Mouse (Mus musculus) urinary bladder, postnatal 14 days (tissue): ENCODE measurements around the gene Pradc1.
"Not testable (repeated sequence)": the region's sequence is repeated elsewhere in the genome, so short reads cannot be mapped to it uniquely, and the experiment has no call there.

Source experiments
- DNase-seq: peaks from one replicate; pipeline ENCODE4 v3.0.0; 2021; ENCODE audit warnings: low spot score

The Pradc1 gene

DNA sequence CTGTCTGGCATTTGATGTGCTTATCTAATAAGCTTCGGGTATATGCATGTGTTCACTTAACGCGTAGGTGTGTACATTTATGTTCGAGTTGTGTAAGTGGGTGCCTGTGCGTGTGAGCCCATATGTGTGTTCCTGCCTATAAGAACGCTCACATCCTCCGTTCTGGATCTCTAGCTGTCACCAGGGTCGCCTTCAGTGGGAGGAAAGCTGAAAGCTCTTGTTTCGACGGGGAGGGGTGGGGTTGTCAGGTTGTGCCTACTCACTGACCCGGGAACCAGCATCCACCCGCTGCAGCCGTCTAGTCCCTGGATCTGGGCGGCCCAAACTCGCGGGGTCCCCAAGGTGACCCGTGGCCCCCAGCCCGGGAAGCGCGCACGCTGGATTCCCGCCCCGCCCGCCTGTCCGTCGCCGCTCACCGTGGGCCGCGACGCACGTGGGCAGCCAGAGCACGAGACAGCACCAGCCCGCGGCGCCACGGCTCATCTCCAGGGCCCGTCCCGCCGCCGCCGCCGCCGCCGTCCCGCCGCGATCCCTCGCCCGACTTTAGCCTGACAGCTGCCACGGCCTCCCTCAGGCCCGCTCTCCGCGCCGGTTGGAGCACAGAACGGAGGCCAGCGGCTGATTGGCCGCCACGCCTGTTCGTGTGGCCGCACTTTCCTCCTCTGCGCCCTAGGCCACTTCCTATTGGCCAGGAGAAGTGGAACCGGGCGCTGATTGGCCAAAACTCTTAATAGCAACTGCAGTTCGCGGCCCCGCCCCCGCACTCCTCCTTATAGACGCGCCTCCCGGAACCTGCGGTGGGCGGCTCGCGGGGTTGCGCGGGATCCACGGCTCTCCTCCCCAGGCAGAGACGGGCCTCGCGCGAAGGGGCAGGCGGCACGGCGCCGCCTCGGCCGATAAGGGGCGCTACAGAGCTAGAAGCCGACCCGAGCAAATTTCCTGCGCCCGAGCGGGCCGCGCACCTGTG is 790 bp downstream of the Pradc1 start, which contains the start of gene Cct7:
Gene Cct7, plus strand, starts transcription at position 818 of the 967 bp plus-strand sequence.
- peak; percentile 99 for DNase-seq

DNA sequence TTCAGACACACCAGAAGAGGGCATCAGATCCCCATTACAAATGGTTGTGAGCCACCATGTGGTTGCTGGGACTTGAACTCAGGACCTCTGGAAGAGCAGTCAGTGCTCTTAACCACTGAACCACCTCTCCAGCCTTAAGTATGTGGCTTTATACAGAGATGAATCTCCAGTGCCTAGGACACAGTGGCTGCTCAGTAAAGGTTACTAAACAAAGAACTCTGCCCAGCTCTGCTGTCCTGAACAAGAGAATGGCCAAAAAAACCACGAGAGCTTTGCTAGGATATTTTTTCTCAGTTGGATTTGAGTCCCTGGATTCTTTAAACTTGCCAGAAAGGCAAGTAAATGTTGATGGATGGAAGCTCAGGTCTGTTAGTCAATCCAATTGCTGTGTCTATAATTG is 1.6 kb downstream of the Pradc1 start:
- not testable (repeated sequence) for DNase-seq

DNA sequence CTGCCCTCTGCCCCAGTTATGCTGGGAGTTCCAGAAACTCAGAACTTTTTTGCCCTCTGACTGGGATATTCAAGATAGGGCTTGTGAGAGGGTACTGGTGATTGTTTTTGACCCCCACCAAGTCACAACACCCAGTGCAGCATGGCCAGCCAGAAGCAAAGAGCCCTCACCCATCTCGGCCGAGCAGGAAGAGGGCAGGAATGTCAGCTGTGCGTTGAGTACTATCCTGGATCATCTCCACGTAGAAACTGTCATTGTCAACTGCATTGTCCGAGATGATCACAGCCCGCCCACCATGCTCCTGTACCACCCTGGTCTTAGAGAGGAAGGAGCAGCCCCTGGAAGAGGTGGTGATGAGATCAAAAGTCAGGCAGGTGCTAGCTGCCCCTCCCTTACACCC is 4.4 kb downstream of the Pradc1 start:
- DNase-seq = no peak

DNA sequence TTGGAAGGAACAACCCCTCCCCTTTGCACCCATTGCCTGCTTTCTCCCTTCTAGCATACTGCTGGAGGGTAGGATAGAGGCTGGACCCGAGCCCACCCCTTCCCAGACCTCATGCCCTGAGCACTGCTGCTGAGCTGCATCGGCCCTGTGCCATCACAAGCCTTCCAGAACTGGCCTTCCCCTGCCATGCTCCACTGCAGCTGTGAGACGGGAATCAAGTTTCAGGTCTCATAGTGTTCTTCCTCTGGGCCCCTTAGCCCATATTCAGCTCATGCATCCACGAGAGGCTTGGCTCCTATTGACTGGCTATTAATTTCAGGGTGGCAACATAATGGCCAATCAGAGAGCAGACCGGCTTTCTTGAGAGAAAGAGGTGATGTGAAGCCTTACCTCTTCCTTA is 6.5 kb downstream of the Pradc1 start:
- DNase-seq = no peak

DNA sequence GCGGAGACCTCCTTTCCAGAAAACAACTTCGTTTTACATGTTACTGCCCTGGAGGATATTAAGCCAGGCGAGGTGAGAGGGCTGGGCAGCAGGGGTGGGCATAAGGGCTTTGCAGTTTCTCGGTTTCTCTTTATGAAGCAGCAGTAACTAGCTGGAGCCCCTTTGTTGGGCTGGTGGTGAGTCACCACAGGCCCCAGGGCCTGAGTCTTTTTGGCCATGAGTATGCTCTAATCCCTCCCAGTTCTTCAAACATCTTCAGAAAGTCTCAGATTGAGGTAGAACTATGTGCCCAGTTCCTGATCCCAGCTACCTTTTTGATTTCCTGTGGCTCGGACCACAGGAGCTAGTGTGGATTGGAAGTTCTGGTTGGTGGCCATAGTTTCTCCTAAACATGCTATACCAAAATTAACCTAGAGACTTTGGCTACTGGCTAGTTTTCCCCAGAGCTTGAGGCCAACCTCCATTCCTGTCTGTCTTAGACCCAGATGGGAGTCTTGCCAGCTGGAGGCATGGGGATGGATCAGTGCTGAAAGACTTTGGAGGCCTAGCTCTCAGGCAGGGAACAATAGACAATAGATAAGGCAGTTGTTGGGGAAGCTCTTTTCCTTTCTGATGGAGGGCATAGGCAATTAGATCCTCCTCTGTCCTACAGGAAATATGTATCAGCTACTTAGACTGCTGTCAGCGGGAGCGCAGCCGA is 7.4 kb downstream of the Pradc1 start:
- no peak for DNase-seq

DNA sequence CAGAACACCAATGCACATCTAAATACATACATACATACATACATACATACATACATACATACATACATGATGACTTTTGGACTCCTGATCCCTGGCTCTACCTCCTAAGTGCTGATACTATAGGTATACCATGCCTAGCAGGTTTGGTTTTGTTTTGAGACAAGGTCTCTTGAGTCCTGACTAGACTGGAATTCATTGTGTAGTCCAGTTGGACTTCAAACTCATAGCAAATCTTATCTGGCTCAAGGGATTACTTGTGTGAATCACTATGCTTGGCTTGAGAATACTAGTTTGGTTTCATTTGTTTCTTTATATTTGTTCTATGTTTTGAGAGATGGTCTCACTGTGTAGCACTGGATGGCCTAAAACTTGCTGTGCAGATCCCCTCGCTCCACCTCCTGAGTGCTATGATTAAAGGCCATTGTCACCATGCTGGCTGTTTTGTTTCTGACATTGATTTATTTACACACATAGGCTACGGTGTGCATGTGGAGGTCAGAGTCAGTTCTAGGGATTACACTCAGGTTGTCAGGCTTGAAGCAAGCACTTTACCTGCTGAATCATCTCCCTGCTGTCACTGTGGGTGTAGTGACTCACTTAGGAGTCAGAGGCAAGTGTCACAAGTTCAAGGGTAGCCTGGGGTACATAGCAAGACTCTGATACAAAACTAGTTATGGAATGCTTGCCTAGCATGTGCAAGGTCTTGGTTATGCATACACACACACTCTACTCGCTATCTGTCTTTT is 8.1 kb downstream of the Pradc1 start:
- DNase-seq = no peak

DNA sequence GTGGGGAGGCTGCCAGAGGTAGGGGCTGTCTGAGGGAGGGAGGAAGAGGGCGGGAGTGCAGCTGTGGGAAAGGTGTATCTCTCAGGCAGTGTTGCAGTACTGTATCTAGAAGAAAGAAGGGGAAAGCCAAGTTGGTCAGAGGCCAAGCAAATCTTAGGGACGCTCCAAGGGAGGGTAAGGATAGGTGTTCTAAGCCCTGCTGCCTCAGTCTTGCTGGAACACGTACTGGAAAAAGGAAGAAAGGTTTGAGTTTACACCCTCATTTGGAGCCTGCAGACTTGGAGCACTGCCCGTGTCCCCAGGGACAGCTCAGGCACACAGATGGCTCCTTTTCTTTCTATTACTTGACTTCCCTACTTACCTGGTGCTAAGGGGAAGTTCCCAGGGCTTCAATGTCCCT is 10.6 kb downstream of the Pradc1 start:
- no peak for DNase-seq

DNA sequence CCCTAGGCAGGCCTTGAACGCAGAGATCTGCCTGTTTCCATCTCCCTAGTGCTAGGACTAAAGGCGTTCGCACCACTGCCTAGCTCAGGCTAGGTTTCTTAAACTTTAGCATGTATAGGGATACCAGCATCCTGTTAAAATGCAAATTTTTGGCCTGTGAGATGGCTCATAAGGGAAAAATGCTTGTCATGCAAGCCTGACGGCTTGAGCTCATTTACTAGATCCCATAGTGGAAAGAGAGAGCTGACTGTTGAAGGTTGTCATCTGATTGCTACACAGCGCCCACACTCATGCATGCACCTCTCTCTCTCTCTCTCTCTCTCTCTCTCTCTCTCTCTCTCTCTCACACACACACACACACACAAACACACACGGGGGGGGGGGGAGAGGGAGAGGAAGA is 15.1 kb downstream of the Pradc1 start:
- no peak for DNase-seq

DNA sequence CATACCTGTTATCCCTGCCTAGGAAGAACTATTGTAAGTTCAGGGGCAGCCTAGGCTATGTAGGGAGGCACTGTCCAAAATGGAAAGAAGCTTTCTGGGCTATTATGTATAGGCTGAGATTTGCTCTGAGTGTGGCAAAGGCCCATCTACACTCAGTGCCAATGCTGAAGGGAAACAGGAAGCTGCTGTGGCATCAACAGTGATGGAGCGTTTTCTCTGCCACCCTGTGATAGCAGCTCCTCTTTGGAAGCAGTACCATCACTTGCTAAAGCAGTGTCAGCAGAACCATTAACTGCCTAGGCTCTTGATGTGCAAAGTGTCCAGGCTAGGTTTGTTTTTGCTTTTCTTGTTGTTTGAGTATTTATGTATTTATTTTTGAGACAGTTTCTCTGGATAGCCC is 15.6 kb downstream of the Pradc1 start:
- DNase-seq = no peak

DNA sequence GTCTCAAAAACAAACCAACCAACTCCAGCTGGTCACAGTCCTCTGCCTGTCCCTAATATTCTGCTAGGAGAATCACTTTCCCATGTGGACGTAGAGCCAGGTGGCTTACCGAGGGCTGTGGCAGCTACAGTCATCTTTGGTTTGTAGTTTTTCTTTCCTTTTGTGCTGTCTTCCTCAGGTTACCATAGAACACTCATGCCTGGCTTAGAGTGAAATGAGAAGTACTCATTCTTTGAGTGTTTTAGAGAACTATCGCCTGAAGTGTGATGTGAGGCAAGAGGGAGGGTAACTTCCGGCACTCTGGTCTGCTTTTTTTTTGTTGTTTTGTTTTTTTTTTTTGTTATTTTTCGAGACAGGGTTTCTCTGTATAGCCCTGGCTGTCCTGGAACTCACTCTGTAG is 17.9 kb downstream of the Pradc1 start:
- no peak for DNase-seq

DNA sequence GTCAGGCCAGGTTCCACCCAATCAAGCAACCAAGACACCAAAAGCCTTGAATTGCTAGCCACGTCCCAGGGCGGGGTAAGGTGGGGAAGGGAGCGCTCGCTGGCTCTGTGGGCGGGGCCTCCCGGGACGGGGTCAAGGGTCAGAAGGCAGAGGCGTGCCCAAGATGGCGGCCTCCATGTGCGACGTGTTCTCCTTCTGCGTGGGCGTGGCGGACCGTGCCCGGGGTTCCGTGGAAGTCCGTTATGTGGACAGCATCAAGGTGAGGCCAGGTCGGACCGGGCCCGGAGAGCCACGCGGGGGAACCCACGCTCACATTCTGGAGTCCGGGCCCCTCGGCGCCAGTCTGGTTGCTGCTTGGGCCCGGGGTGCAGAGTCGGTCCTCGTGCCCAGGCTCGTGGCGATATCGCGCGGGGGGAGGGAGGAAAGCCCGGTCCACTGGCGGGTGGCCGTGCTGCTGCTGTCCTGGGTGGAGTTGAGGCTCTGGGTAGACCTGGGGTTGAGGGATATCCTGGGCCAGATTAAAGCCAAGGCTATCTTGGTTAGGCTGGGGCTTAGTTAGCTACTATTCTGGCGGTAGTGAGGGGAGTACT is 19.8 kb downstream of the Pradc1 start, which contains the start of gene Smyd5:
Gene Smyd5, plus strand, starts transcription at position 148 of the 590 bp plus-strand sequence.
- DNase-seq = peak; percentile 87

DNA sequence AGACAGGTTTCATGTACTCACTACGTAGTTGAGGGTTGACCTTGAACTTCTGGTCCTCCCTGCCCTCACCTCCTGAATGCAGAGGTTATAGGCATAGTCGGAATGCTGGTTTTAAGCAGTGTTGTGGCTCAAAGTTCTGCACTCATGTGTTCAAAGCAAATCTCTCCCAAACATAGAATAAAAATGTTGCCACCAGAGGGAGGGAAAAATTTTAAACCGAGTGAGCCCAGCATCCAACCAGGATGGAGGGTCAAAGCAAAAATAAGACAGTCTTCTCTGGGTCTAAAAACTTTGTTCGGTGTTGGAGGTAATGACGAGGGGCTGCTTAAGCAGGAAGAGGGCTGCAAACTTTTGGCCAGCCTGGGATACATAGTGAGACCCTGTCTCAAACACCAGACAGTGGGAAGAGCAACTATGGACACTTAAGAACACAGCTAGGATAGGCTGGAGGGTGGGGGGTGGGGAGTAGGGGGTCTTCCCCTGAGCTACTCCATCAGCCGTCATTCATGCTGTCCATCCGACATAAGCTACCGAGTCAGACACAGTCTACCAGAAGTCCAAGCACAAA is 20.4 kb downstream of the Pradc1 start:
- DNase-seq = no peak

DNA sequence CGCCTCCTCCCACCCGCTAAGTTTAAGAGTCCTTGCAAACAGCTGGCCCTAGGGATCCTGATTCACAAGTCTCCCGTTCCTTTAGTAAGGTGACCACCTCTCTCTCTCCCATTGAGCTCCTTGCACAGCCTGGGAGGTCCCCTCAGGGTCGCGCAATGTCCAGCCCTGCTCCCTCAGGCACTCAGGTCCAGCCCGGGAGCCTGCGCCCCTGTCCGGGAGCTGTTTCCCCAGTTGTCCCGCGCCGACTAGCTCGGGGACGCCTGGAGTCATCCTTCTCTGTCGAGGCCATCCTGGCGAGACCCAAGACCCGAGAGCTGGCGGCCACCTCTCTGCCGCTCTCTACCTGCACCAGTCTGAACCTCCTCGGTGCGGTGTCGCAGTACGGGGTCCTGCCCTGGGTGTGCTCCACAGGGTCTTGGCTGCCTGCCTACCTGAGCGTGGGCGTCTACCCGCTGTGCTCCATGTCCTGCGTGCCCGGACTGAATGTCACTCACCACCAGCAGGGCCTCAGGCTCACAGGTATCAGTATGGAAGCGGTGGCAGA is 27.9 kb downstream of the Pradc1 start, which contains the start of gene Noto:
Gene Noto, plus strand, starts transcription at position 51 of the 544 bp plus-strand sequence.
- no peak for DNase-seq

DNA sequence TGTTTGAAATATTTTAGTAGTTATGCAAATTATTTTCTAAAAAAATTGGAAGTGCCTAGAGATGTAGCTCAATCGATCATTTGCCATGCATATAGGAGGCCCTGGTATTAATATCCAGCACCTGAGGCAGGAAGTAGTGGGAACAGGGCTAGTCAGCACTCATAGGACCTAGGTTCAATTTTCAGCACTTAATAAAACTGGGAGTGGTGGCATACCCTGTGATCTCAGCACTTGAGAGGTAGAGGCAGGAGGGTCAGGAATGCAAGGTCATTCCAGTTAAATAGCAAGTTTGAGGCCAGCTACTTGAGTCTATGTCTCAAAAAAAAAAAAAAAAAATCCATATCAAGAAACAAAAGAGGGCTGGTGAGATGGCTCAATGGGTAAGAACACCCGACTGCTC is 32.6 kb downstream of the Pradc1 start:
- DNase-seq = no peak

DNA sequence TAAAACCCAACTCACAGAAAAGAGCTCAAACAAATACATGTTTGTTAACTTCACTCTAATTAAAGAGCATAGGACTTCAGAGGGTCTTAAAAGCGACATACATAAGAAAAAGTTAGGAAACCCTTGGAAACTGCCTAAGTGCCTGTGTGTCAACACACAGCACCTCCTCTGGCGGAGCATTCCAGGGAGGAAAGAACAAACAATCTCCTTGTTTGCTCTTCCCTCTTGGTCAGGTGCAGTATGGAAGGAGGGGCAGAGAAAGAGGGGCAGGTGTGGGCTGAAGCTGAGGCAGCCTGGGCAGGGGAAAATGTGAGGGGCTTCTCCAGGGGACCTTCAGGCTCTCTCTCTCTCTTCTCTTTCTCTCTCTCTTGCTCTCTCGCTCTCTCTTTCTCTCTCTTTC is 35.9 kb downstream of the Pradc1 start:
- DNase-seq = no peak

DNA sequence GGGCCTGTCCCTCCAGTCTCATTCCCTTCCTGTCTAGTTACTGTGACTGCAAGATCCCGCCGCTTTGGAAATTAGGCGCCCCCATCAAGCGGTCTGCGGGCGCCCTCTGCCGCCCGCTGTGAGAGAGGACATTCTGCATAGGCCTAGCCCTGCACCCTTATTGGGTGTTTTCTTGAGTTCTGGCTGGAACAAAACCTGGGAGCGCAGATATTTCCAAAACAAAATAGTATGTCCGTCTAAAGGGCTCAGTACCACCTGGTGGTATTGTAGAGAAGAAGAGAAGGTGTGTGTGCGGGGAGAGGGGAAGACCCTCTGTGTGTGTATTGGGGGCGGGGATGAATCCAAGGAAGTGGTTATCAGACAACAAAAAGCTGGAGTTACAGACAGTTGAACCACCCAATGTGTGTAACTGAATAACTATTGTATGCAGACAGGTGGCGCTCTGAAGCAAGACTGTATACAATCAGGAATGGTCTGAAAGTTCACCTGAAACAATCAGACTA is 40.9 kb downstream of the Pradc1 start:
- DNase-seq = peak; percentile 49

DNA sequence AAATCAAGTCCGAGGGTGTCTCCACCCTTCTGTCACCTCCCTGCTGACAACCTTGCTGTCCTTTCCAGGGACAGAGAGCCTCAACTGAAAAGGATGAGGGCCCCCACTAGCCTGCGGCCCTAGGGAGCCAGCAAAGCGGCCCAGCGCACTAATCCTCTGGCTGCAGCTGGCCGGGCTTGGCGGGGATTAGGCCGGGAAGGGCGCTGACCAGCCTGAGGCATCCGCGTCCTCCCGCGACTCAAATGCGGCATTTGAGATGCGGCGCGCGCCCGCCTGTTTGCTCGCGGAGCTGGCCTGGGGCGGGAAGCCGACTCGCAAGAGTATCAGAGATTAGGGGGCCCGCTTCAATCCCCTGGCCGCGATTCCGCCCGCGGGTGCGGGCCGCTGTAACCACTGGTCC is 42.8 kb downstream of the Pradc1 start:
- no peak for DNase-seq

DNA sequence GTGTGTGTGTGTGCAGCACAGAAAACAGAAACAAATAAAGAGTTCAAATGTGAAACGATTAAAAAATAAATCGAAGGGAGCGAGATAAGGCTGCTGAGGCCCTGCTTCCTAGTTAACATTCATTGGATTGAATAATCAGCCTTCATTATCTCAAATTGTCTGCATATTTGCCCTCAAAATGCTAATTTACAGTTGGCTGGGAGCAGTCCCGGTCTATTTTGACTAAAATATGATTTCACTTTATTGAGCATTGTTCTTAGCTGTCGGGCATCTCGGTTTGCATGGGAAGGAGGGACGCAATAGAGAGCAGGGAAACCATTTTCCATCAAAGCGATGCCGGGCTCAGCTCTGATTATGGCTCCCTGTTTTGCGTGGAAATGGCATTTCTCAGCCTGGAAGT is 48.7 kb downstream of the Pradc1 start:
- DNase-seq = no peak

DNA sequence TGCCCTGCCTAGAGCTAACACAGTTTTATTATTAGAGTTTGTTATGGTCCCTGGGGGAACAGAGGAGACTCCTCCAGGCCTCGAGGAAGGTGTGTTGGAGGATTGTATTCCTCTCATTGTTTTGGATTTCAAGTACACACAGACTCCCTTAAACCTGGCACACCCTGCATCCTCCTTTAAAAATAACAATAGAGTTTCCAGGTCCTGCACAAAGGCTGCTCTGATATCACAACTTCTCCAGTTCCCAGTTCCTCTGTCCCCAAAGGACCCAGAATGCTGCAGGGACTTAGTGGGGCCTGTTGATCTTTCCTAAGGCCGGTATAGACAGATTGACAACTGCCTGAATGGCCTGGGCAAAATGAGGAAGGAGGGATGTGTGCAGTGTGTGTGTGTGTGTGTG is 49.2 kb downstream of the Pradc1 start:
- no peak for DNase-seq

DNA sequence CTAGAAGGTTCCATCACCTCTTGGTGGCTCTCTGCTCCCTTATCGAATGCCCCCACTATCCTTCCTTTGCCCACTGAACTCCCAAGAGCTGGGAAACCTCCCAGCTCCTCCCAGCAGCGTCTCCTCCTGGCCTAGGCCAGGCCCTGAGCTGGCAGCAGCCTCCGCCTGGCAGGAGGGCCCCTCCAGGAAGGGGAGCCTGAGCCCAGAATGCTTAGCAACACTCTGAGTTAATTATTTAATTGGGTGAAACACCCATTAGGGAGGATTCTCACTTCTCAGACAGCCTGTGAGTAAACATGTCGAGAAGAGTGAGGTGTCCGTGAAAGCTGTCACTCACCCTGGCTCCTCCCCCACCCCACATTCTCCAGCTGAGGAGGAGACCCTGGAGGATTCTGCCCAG is 52.1 kb downstream of the Pradc1 start:
- DNase-seq = no peak

DNA sequence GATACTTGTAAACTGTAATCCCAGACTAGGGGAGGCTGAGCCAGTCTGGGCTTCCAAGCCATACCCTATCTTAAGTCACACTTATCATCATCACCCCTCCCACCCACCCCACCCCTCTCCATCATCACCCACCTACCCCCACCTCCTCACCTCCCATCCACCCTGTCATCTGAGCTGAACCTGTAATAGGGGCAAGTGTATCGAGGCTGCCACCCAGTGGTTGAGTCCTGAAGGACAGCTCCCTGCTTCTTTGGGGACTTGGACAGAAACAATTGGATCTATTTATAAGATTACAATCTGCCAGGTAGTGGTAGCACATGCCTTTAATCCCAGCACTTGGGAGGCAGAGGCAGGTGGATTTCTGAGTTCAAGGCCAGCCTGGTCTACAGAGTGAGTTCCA is 54.6 kb downstream of the Pradc1 start:
- peak; percentile 33 for DNase-seq
